Mouse (Mus musculus) kidney, adult 2 months (tissue): Measurements from ENCODE around the gene Gm10964. TPM values are rescaled to one million over a fixed set of nuclear protein-coding genes. Genes with fewer than 3 reads are reported as not detected.
"Not testable (repeated sequence)": the region's sequence is repeated elsewhere in the genome, so short reads cannot be mapped to it uniquely, and the experiment has no call there.

Experiments
- DNase-seq: peaks from one replicate; pipeline ENCODE4 v3.0.0; 2021
- H3K27ac ChIP-seq: fragments of 200-500 bp; 2 replicates; pipeline ENCODE4 v1.5.1; 2012; ENCODE audit warnings: low read depth, low read length, control low read depth, inconsistent platforms; ENCODE audit not compliant: insufficient read depth
- H3K27me3 ChIP-seq: fragments of 200-500 bp; replicated peaks from 2 replicates; pipeline ENCODE4 v1.6.1; 2012; ENCODE audit warnings: mild to moderate bottlenecking, moderate library complexity, low read length, inconsistent platforms; ENCODE audit not compliant: control insufficient read depth, insufficient read depth
- H3K36me3 ChIP-seq: fragments of 200-500 bp; 2 replicates; pipeline ENCODE4 v1.6.1; 2012; ENCODE audit warnings: mild to moderate bottlenecking, moderate library complexity, low read length, inconsistent platforms; ENCODE audit not compliant: control insufficient read depth, insufficient read depth
- H3K4me1 ChIP-seq: fragments of 200-500 bp; 2 replicates; pipeline ENCODE4 v1.6.1; 2011; ENCODE audit warnings: low read length; ENCODE audit not compliant: control insufficient read depth, insufficient read depth
- H3K4me3 ChIP-seq: fragments of 200-500 bp; 2 replicates; pipeline ENCODE4 v1.5.1; 2011; ENCODE audit warnings: mild to moderate bottlenecking, low read depth, low read length, control low read depth; ENCODE audit not compliant: insufficient read depth
- CTCF ChIP-seq: fragments of 200-500 bp; conservative IDR thresholded peaks from 2 replicates; pipeline ENCODE4 v1.5.1; 2011; ENCODE audit warnings: low read depth, mild to moderate bottlenecking, control low read depth, low read length, moderate library complexity, mixed read lengths; ENCODE audit not compliant: insufficient read depth, insufficient read length
- POLR2A ChIP-seq: fragments of 200-500 bp; IDR thresholded peaks from one replicate; pipeline ENCODE4 v1.6.1; 2011; ENCODE audit warnings: low read depth, low read length, control low read depth
- WGBS: fragments of 180-500 bp; shearing (Covaris S2); methylation state at CpG from one replicate; pipeline ENCODE4 v1.1.7; 2018; 5-methylcytosine and 5-hydroxymethylcytosine counted together
- polyA plus RNA-seq: library from polyadenylated mRNA; depleted of rRNA; stranded (reverse); fragments of >200 nt; gene quantifications from 2 replicates; pipeline ENCODE4 v1.2.3, GENCODE M21; 2012; rRNA removed

Gm10964 gene
- polyA plus RNA-seq, 1 experiment: not detected

DNA sequence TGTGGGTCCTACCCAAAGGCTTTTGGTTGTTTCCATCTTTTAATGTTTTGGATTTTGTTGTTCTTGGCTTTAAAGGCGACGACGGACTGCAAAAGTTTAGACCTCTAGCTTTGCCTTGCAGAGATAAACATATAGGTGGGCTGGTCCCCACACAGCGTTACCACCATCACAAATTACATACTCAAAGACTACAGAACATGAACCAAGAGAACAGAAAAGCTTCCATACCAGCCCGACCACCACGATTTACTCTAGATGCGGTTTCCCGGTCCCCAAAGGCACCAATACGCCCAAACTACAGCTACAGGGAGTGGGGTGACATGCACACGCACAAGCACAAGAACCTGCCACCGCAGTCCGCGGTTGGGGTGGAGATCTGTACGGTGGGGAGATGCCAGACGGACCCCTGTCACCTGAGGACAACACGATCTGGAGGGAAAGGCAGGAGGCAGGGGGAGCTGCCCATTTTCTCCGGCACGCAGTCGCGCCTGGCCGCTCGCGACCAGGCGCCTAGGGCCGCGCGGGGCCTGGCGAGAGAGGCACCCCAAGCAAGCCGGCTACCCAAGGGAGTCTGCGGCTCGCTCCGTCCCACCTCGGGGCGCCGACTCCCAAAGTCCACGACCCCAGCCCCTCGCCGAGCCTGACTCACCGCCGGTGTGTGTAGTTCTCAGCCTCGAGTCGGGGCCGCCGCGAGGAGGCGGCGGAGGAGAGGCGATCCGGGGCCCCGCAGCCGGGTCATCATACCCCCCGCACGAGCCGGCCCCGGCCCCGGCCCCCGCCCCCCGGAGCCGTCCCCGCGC, 51.4 kb downstream of the Gm10964 start:
- Histone ChIP-seq H3K27ac (peak overlapping the region; percentile 69), H3K27me3 (no peaks in the 10 kb centered on the region), H3K4me3 (peak overlapping the region; percentile 94), H3K4me1 (peaks cover 30% of the 10 kb centered on the region), H3K36me3 (no peaks in the 10 kb centered on the region)
- under 1% methylated on average over 60 of the region's 61 CpGs for WGBS
- TF ChIP-seq CTCF (no peak), POLR2A (no peak)
- no peak for DNase-seq

- TF ChIP-seq POLR2A: peak; percentile 79
- TF ChIP-seq CTCF: no peak
- H3K36me3 ChIP-seq: no peaks in the 10 kb centered on the region
- 11% methylated on average over 49 of the region's 49 CpGs for WGBS
- DNase-seq: peak; percentile 97
- peak within 1 kb of the TSS; percentile 94 for H3K4me3 ChIP-seq
- H3K4me1 ChIP-seq: peaks cover 27% of the 10 kb centered on the region
- H3K27ac ChIP-seq: peak within 1 kb of the TSS; percentile 94
- no peaks in the 10 kb centered on the region for H3K27me3 ChIP-seq
Observed at GRCm38 (mm10) chr3:103791230-103792110, 52.3 kb downstream of the Gm10964 start, which contains the start of gene Hipk1. Hipk1 (minus strand) TSS chr3:103791563.

GRCm38 (mm10) chr3:103792111-103792406, 52.9 kb downstream of the Gm10964 start:
- not testable (repeated sequence) for DNase-seq, H3K27me3 ChIP-seq, H3K36me3 ChIP-seq, H3K4me3 ChIP-seq
- WGBS: 84% methylated on average over 5 of the region's 5 CpGs
- Histone ChIP-seq H3K4me1 (peaks cover 24% of the 10 kb centered on the region), H3K27ac (peak overlapping the region; percentile 94; the same call in 1 of the 2 replicates)

- peak; percentile 54 for DNase-seq
- H3K4me1 ChIP-seq: peaks cover 19% of the 10 kb centered on the region
- no peaks in the 10 kb centered on the region for H3K36me3 ChIP-seq
- no peaks in the 10 kb centered on the region for H3K27me3 ChIP-seq
- 64% methylated on average over 1 of the region's 1 CpGs for WGBS
- TF ChIP-seq POLR2A (no peak), CTCF (no peak)
- no peak overlapping the region for H3K4me3 ChIP-seq
- no peak overlapping the region for H3K27ac ChIP-seq
Observed at GRCm38 (mm10) chr3:103792566-103792965, 53.4 kb downstream of the Gm10964 start.

Other genes with a start within 250 kb of the Gm10964 start
- not detected in 2 replicates for gene Syt6, start 164.1 kb upstream of the Gm10964 start, polyA plus RNA-seq
- 0.05 TPM in 1 of 2 replicates, not detected in the other for gene Atg4a-ps, start 93.3 kb upstream of the Gm10964 start, polyA plus RNA-seq
- 30.0 and 31.7 TPM in 2 replicates for gene Olfml3, start 1.4 kb upstream of the Gm10964 start, polyA plus RNA-seq
- gene Hipk1, start 52.2 kb downstream of the Gm10964 start, polyA plus RNA-seq: 58.1 and 62.3 TPM in 2 replicates
- 8.9 and 12.5 TPM in 2 replicates for gene Dclre1b, start 70.1 kb downstream of the Gm10964 start, polyA plus RNA-seq
- gene Ap4b1, start 70.2 kb downstream of the Gm10964 start, polyA plus RNA-seq: 13.8 and 15.7 TPM in 2 replicates
- 0.14 TPM in 2 replicates for gene Gm43064, start 70.2 kb downstream of the Gm10964 start, polyA plus RNA-seq
- 0.17 TPM in 1 of 2 replicates, not detected in the other for gene Bcl2l15, start 93.2 kb downstream of the Gm10964 start, polyA plus RNA-seq
- 1.8 and 2.3 TPM in 2 replicates for gene Ptpn22, start 120.4 kb downstream of the Gm10964 start, polyA plus RNA-seq
- gene Rsbn1, start 174.8 kb downstream of the Gm10964 start, polyA plus RNA-seq: 2.4 and 2.5 TPM in 2 replicates
- gene Phtf1, start 228.7 kb downstream of the Gm10964 start, polyA plus RNA-seq: 4.7 TPM in 2 replicates